Mouse (Mus musculus): Measurements from ENCODE around the gene Cacna1h.

- TF ChIP-seq CTCF (IDR thresholded peaks at IDR 0.05; ENCODE audit: low read depth) = no peak
- no peak for TF ChIP-seq EP300 (IDR thresholded peaks at IDR 0.05; ENCODE audit: low read depth)
Observed at GRCm38 (mm10) chr17:25433223-25433616, 363 bp downstream of the Cacna1h start.

Data from liver, postnatal 0 days (tissue).